Mouse (Mus musculus) skeletal muscle tissue, postnatal 0 days (tissue): ENCODE results near the gene Tomm34. TPM values are rescaled to one million over a fixed set of nuclear protein-coding genes. Genes with fewer than 3 reads are reported as not detected.

Experiments used
- polyA plus RNA-seq: library from polyadenylated mRNA; unstranded; fragments of >200 nt; fragmentation: Nextera tagmentation; extraction: Ambion mirVana; gene quantifications from 2 replicates; pipeline ENCODE4 v1.2.1, GENCODE M21; 2015

Gene Tomm34
- polyA plus RNA-seq = 22.0 and 24.2 TPM in 2 replicates

DNA sequence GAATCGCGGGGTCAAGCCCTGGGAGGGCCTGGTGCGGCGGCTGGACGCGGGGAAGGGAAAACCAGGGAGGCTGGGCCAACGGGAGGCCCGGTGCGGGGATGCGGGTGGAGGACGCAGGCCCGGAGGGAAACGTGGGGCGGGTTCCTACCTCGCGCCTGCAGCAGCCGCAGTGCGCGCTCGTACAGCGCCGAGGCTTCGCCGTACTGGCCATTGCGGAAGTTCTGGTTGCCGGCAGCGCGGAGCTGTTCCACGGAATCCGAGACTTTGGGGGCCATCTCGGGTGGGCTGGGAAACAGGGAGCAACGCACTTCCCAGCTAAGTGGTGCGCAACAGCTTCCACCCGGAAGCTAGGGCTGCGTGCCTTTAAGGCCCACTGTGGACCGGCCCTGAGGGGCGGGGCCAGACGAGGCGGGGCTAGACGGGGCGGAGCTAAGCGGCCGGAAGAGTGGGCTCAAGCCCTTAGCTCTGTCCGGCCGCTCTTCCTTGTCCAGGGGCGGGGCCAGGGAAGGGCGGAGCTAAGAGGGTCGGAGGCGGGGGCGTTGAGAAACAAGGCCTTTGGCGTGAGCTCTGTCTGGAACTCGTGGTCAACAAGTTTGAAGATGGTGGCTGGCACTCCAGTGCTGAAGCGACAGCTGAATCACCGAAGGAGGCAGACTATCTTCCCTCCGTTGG, at the start of gene Tomm34:
Tomm34 (minus strand) TSS at position 405 of the 672 bp plus-strand sequence.

DNA sequence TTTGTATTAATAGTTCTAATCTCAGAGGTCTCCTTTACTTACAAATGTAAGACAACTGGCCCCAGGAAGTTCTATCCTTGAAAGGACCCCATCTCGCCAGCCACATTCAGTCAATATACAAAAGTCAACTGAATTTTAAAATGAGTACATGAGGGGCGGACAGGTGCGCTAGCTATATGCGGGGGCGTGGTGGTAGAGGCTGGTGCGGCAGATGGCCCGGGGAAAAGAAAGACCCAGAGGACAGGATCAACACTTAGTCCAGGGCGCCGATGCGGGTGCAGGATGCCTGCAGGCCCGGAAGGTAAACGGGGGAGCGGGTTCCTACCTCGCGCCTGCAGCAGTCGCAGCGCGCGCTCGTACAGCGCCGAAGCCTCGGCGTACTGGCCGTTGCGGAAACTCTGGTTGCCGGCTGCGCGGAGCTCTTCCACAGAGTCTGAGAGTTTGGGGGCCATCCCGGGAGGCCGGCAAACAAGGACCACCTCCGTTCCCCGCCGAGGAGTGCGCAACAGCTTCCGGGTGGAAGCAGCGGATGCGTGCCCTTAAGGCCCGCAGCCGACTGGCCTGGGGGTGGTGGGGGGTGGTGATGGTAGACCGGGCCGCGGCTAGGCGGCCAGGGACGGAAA, 716 bp downstream of the Tomm34 start, which contains the start of gene Stk4:
Stk4 (plus strand) TSS at position 181 of the 623 bp plus-strand sequence.

GRCm38 (mm10) chr2:164025150-164025549, 45.8 kb downstream of the Tomm34 start, which contains the start of gene Pabpc1l:
Pabpc1l (plus strand) TSS chr2:164025450.

Other genes starting within 250 kb of the Tomm34 start
- gene Kcnk15, start 217.5 kb downstream of the Tomm34 start, polyA plus RNA-seq = not detected in 2 replicates
- gene Rims4, start 152.5 kb downstream of the Tomm34 start, polyA plus RNA-seq = 0.36 and 0.44 TPM in 2 replicates
- gene Ywhab, start 76.2 kb downstream of the Tomm34 start, polyA plus RNA-seq = 113 and 174 TPM in 2 replicates
- 2.9 and 3.8 TPM in 2 replicates for gene Pabpc1l, start 45.7 kb downstream of the Tomm34 start, polyA plus RNA-seq
- 6.5 and 7.3 TPM in 2 replicates for gene Stk4, start 847 bp downstream of the Tomm34 start, polyA plus RNA-seq
- gene Kcns1, start 99.9 kb upstream of the Tomm34 start, polyA plus RNA-seq = 0.12 TPM in 1 of 2 replicates, not detected in the other
- 1.2 TPM in 1 of 2 replicates, not detected in the other for gene Wfdc5, start 111.6 kb upstream of the Tomm34 start, polyA plus RNA-seq
- 0.29 TPM in 1 of 2 replicates, not detected in the other for gene Wfdc12, start 119.4 kb upstream of the Tomm34 start, polyA plus RNA-seq
- gene Wfdc15a, start 129.0 kb upstream of the Tomm34 start, polyA plus RNA-seq = not detected in 2 replicates
- gene Wfdc15b, start 150.5 kb upstream of the Tomm34 start, polyA plus RNA-seq = not detected in 2 replicates
- not detected in 2 replicates for gene Svs2, start 167.3 kb upstream of the Tomm34 start, polyA plus RNA-seq
- gene Svs3b, start 185.5 kb upstream of the Tomm34 start, polyA plus RNA-seq = not detected in 2 replicates
- gene Svs4, start 207.3 kb upstream of the Tomm34 start, polyA plus RNA-seq = not detected in 2 replicates
- not detected in 2 replicates for gene Svs3a, start 218.1 kb upstream of the Tomm34 start, polyA plus RNA-seq
- gene Svs6, start 245.6 kb upstream of the Tomm34 start, polyA plus RNA-seq = not detected in 2 replicates